Mouse (Mus musculus): Measurements from ENCODE around the gene Fxyd7. TPM values are rescaled to one million over a fixed set of nuclear protein-coding genes. Genes with fewer than 3 reads are reported as not detected.
A peak's percentile ranks its signal among the peaks of the same experiment; 100 is the strongest.

The Fxyd7 gene
- polyA plus RNA-seq, 1 experiment from 2014 or later: 99.9 TPM

GRCm38 (mm10) chr7:31056448-31056847, 5.2 kb upstream of the Fxyd7 start:
- no peak for DNase-seq
- H3K9me3 ChIP-seq (ENCODE audit: control insufficient read depth, low read length): no peaks in the 10 kb centered on the region
- 79% methylated on average over 7 of the region's 7 CpGs for WGBS
- H3K4me3 ChIP-seq (replicated peaks; ENCODE audit: low read depth, low read length): no peak overlapping the region
- no peak overlapping the region for H3K4me2 ChIP-seq (ENCODE audit: low read length)
- peaks cover 27% of the 10 kb centered on the region for H3K27me3 ChIP-seq (ENCODE audit: control insufficient read depth, insufficient read depth, low read length)
- no peak overlapping the region for H3K9ac ChIP-seq (replicated peaks; ENCODE audit: low read length)
- no peak overlapping the region for H3K27ac ChIP-seq (replicated peaks; ENCODE audit: low read depth, low read length)
- no peaks in the 10 kb centered on the region for H3K36me3 ChIP-seq (ENCODE audit: control insufficient read depth, insufficient read depth, low read length)
- no peak for ATAC-seq (ENCODE audit: low FRiP score, low TSS enrichment)
- H3K4me1 ChIP-seq (ENCODE audit: control insufficient read depth, insufficient read depth, low read length): peaks cover 3% of the 10 kb centered on the region; the same call in 1 of the 2 replicates

- H3K36me3 ChIP-seq (ENCODE audit: control insufficient read depth, insufficient read depth, low read length): no peaks in the 10 kb centered on the region
- H3K9ac ChIP-seq (replicated peaks; ENCODE audit: low read length): no peak overlapping the region
- no peak overlapping the region for H3K4me3 ChIP-seq (replicated peaks; ENCODE audit: low read depth, low read length)
- no peak overlapping the region for H3K4me2 ChIP-seq (ENCODE audit: low read length)
- H3K27ac ChIP-seq (replicated peaks; ENCODE audit: low read depth, low read length): no peak overlapping the region
- H3K9me3 ChIP-seq (ENCODE audit: control insufficient read depth, low read length): no peaks in the 10 kb centered on the region
- peaks cover 9% of the 10 kb centered on the region for H3K4me1 ChIP-seq (ENCODE audit: control insufficient read depth, insufficient read depth, low read length)
- DNase-seq (no peak), ATAC-seq (ENCODE audit: low FRiP score, low TSS enrichment) (no peak)
- H3K27me3 ChIP-seq (ENCODE audit: control insufficient read depth, insufficient read depth, low read length): peaks cover 33% of the 10 kb centered on the region
- WGBS: 34% methylated on average over 3 of the region's 4 CpGs
Measured at GRCm38 (mm10) chr7:31055883-31056282, 4.6 kb upstream of the Fxyd7 start.

- ATAC-seq (ENCODE audit: low FRiP score, low TSS enrichment): no peak
- no peaks in the 10 kb centered on the region for H3K9me3 ChIP-seq (ENCODE audit: control insufficient read depth, low read length)
- H3K27me3 ChIP-seq (ENCODE audit: control insufficient read depth, insufficient read depth, low read length): peaks cover 38% of the 10 kb centered on the region
- H3K4me2 ChIP-seq (ENCODE audit: low read length): no peak overlapping the region
- 2% methylated on average over 10 of the region's 10 CpGs for WGBS
- no peaks in the 10 kb centered on the region for H3K36me3 ChIP-seq (ENCODE audit: control insufficient read depth, insufficient read depth, low read length)
- peak; percentile 13 for DNase-seq
- no peak overlapping the region for H3K9ac ChIP-seq (replicated peaks; ENCODE audit: low read length)
- no peak overlapping the region for H3K27ac ChIP-seq (replicated peaks; ENCODE audit: low read depth, low read length)
- H3K4me3 ChIP-seq (replicated peaks; ENCODE audit: low read depth, low read length): no peak overlapping the region
- H3K4me1 ChIP-seq (ENCODE audit: control insufficient read depth, insufficient read depth, low read length): peaks cover 13% of the 10 kb centered on the region
Measured at GRCm38 (mm10) chr7:31055354-31055824, 4.1 kb upstream of the Fxyd7 start.

GRCm38 (mm10) chr7:31054661-31055320, 3.5 kb upstream of the Fxyd7 start:
- no peak for DNase-seq
- Histone ChIP-seq H3K4me1 (ENCODE audit: control insufficient read depth, insufficient read depth, low read length) (peaks cover 18% of the 10 kb centered on the region), H3K27ac (replicated peaks; ENCODE audit: low read depth, low read length) (no peak overlapping the region), H3K9me3 (ENCODE audit: control insufficient read depth, low read length) (no peaks in the 10 kb centered on the region), H3K4me2 (ENCODE audit: low read length) (no peak overlapping the region), H3K4me3 (replicated peaks; ENCODE audit: low read depth, low read length) (no peak overlapping the region), H3K36me3 (ENCODE audit: control insufficient read depth, insufficient read depth, low read length) (no peaks in the 10 kb centered on the region), H3K9ac (replicated peaks; ENCODE audit: low read length) (no peak overlapping the region), H3K27me3 (ENCODE audit: control insufficient read depth, insufficient read depth, low read length) (peaks cover 38% of the 10 kb centered on the region)
- ATAC-seq (ENCODE audit: low FRiP score, low TSS enrichment): no peak
- WGBS: 40% methylated on average over 11 of the region's 11 CpGs

GRCm38 (mm10) chr7:31053882-31054447, 2.7 kb upstream of the Fxyd7 start:
- H3K9me3 ChIP-seq (ENCODE audit: control insufficient read depth, low read length): no peaks in the 10 kb centered on the region
- peaks cover 24% of the 10 kb centered on the region for H3K4me1 ChIP-seq (ENCODE audit: control insufficient read depth, insufficient read depth, low read length)
- H3K9ac ChIP-seq (replicated peaks; ENCODE audit: low read length): no peak overlapping the region
- WGBS: 33% methylated on average over 10 of the region's 10 CpGs
- no peak overlapping the region for H3K4me2 ChIP-seq (ENCODE audit: low read length)
- ATAC-seq (ENCODE audit: low FRiP score, low TSS enrichment) (no peak), DNase-seq (no peak)
- H3K36me3 ChIP-seq (ENCODE audit: control insufficient read depth, insufficient read depth, low read length): no peaks in the 10 kb centered on the region
- H3K4me3 ChIP-seq (replicated peaks; ENCODE audit: low read depth, low read length): no peak overlapping the region
- H3K27me3 ChIP-seq (ENCODE audit: control insufficient read depth, insufficient read depth, low read length): peaks cover 38% of the 10 kb centered on the region
- no peak overlapping the region for H3K27ac ChIP-seq (replicated peaks; ENCODE audit: low read depth, low read length)

GRCm38 (mm10) chr7:31052636-31053434, 1.6 kb upstream of the Fxyd7 start:
- Histone ChIP-seq H3K36me3 (ENCODE audit: control insufficient read depth, insufficient read depth, low read length) (no peaks in the 10 kb centered on the region), H3K27ac (replicated peaks; ENCODE audit: low read depth, low read length) (no peak overlapping the region), H3K9ac (replicated peaks; ENCODE audit: low read length) (0 out of 2 replicates have a peak overlapping the region, but pooled peaks have one; percentile 29), H3K4me2 (ENCODE audit: low read length) (peak overlapping the region; percentile 63), H3K4me1 (ENCODE audit: control insufficient read depth, insufficient read depth, low read length) (peaks cover 24% of the 10 kb centered on the region), H3K27me3 (ENCODE audit: control insufficient read depth, insufficient read depth, low read length) (peaks cover 38% of the 10 kb centered on the region), H3K4me3 (replicated peaks; ENCODE audit: low read depth, low read length) (peak overlapping the region; percentile 14; the same call in 1 of the 2 replicates), H3K9me3 (ENCODE audit: control insufficient read depth, low read length) (no peaks in the 10 kb centered on the region)
- ATAC-seq (ENCODE audit: low FRiP score, low TSS enrichment): no peak
- DNase-seq: peak; percentile 59
- under 1% methylated on average over 34 of the region's 34 CpGs for WGBS

GRCm38 (mm10) chr7:31052251-31052635, 976 bp upstream of the Fxyd7 start:
- Histone ChIP-seq H3K4me3 (replicated peaks; ENCODE audit: low read depth, low read length) (peak overlapping the region; percentile 14; the same call in 1 of the 2 replicates), H3K9me3 (ENCODE audit: control insufficient read depth, low read length) (no peaks in the 10 kb centered on the region), H3K9ac (replicated peaks; ENCODE audit: low read length) (0 out of 2 replicates have a peak overlapping the region, but pooled peaks have one; percentile 29), H3K27me3 (ENCODE audit: control insufficient read depth, insufficient read depth, low read length) (peaks cover 38% of the 10 kb centered on the region), H3K4me2 (ENCODE audit: low read length) (peak overlapping the region; percentile 63), H3K4me1 (ENCODE audit: control insufficient read depth, insufficient read depth, low read length) (peaks cover 24% of the 10 kb centered on the region), H3K36me3 (ENCODE audit: control insufficient read depth, insufficient read depth, low read length) (no peaks in the 10 kb centered on the region), H3K27ac (replicated peaks; ENCODE audit: low read depth, low read length) (no peak overlapping the region)
- ATAC-seq (ENCODE audit: low FRiP score, low TSS enrichment) (no peak), DNase-seq (no peak)
- 3% methylated on average over 22 of the region's 22 CpGs for WGBS

- peak; percentile 81 for DNase-seq
- Histone ChIP-seq H3K27me3 (ENCODE audit: control insufficient read depth, insufficient read depth, low read length) (peaks cover 38% of the 10 kb centered on the region), H3K4me3 (replicated peaks; ENCODE audit: low read depth, low read length) (peak overlapping the region; percentile 38), H3K9ac (replicated peaks; ENCODE audit: low read length) (peak overlapping the region; percentile 56), H3K4me1 (ENCODE audit: control insufficient read depth, insufficient read depth, low read length) (peaks cover 24% of the 10 kb centered on the region), H3K4me2 (ENCODE audit: low read length) (peak overlapping the region; percentile 63), H3K36me3 (ENCODE audit: control insufficient read depth, insufficient read depth, low read length) (no peaks in the 10 kb centered on the region), H3K27ac (replicated peaks; ENCODE audit: low read depth, low read length) (peak overlapping the region; percentile 63; the same call in 1 of the 2 replicates), H3K9me3 (ENCODE audit: control insufficient read depth, low read length) (no peaks in the 10 kb centered on the region)
- 0% methylated on average over 9 of the region's 9 CpGs for WGBS
- ATAC-seq (ENCODE audit: low FRiP score, low TSS enrichment): no peak
Measured at GRCm38 (mm10) chr7:31050921-31051320, 346 bp downstream of the Fxyd7 start.
